Mouse (Mus musculus) E14TG2a.4 (cell line): Measurements from ENCODE around the gene Gabarap.

Experiments used
- H3K27me3 ChIP-seq: 2 replicates; pipeline ENCODE4 v1.6.1; 2014; ENCODE audit warnings: low read length, control low read depth; ENCODE audit not compliant: insufficient read depth
- H3K36me3 ChIP-seq: 2 replicates; pipeline ENCODE4 v1.6.1; 2014; ENCODE audit warnings: low read length, control low read depth; ENCODE audit not compliant: insufficient read depth
- H3K4me1 ChIP-seq: replicated peaks from 2 replicates; pipeline ENCODE4 v1.6.1; 2014; ENCODE audit warnings: low read depth, low read length, control low read depth
- H3K4me3 ChIP-seq: replicated peaks from 2 replicates; pipeline ENCODE4 v1.5.1; 2014; ENCODE audit warnings: mild to moderate bottlenecking, low read length
- H3K9me3 ChIP-seq: 2 replicates; pipeline ENCODE4 v1.6.1; 2014; ENCODE audit warnings: low read length, control low read depth
- CTCF ChIP-seq: conservative IDR thresholded peaks from 2 replicates; pipeline ENCODE4 v1.5.1; 2014; ENCODE audit warnings: low read length
- NANOG ChIP-seq: IDR thresholded peaks from 2 replicates; pipeline ENCODE4 v1.6.1; 2014; ENCODE audit warnings: borderline replicate concordance, low read length, mixed read lengths
- POU5F1 ChIP-seq: IDR thresholded peaks from 2 replicates; pipeline ENCODE4 v1.6.1; 2014; ENCODE audit warnings: low read length, borderline replicate concordance

Gabarap gene

GRCm38 (mm10) chr11:69990850-69991691 is at the start of gene Gabarap:
Gabarap (plus strand) TSS chr11:69991143.
- peaks cover 36% of the 10 kb centered on the region for H3K4me1 ChIP-seq
- peaks cover 64% of the 10 kb centered on the region for H3K36me3 ChIP-seq
- H3K4me3 ChIP-seq = peak within 1 kb of the TSS; percentile 89
- H3K9me3 ChIP-seq = no peaks in the 10 kb centered on the region
- H3K27me3 ChIP-seq = no peaks in the 10 kb centered on the region
- TF ChIP-seq NANOG (no peak), CTCF (no peak), POU5F1 (no peak)

- Histone ChIP-seq H3K9me3 (no peaks in the 10 kb centered on the region), H3K4me1 (peaks cover 71% of the 10 kb centered on the region)
- no peak for TF ChIP-seq NANOG
- no peak for TF ChIP-seq CTCF
- no peak for TF ChIP-seq POU5F1
Observed at GRCm38 (mm10) chr11:69945216-69945615, 45.7 kb upstream of the Gabarap start.

GRCm38 (mm10) chr11:69945997-69946891 is 44.7 kb upstream of the Gabarap start:
- TF ChIP-seq NANOG = no peak
- TF ChIP-seq POU5F1 = no peak
- Histone ChIP-seq H3K4me3 (0 out of 2 replicates have a peak overlapping the region, but pooled peaks have one; percentile 20), H3K9me3 (no peaks in the 10 kb centered on the region), H3K4me1 (peaks cover 62% of the 10 kb centered on the region), H3K27me3 (peaks cover 48% of the 10 kb centered on the region), H3K36me3 (peaks cover 11% of the 10 kb centered on the region)

More at GRCm38 (mm10) chr11:69945216-69945615, 45.7 kb upstream of the Gabarap start:
- Histone ChIP-seq H3K4me3 (no peak overlapping the region), H3K27me3 (peaks cover 55% of the 10 kb centered on the region), H3K36me3 (peaks cover 18% of the 10 kb centered on the region)

DNA sequence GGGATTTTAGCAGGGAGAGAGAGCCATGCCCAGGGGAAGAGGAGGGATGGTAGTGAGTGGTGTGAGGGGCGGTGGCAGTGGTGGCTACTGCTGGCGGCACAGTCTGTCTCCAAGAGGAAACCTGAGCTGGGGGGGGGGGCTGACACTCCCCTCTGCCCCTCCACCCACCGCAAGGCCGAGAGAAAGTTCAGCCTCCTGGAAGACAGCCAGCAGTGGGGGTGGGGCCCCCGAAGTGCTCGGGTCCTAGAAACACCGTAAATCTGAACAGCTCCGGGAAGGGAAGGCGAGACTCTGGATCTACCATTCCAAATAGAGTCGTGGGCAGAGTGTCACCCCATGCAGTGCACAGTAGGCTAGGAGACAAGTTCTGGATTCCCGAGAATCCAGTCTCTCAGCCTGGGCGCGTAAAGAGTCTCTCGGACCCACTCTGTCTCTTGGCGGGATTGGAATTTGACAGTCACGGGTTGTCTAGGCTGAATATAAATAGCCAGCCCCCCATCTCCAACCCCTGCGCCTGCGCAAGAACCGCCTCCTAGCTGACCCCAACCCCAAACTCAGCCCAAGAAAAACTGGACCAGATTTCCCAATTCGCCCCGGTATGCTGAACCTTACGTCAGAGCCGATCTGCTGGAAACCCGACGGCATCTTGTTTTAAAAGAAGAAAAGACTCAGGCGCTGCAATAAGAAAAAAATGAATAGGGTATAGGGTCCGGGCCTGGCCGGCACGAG is 43.4 kb upstream of the Gabarap start:
- H3K9me3 ChIP-seq = no peaks in the 10 kb centered on the region
- peaks cover 60% of the 10 kb centered on the region for H3K4me1 ChIP-seq
- H3K27me3 ChIP-seq = peaks cover 52% of the 10 kb centered on the region
- peaks cover 11% of the 10 kb centered on the region for H3K36me3 ChIP-seq
- TF ChIP-seq POU5F1 (no peak), NANOG (no peak), CTCF (no peak)
- H3K4me3 ChIP-seq = peak overlapping the region; percentile 82

GRCm38 (mm10) chr11:69948066-69948762 is 42.7 kb upstream of the Gabarap start, which contains the start of gene Slc2a4:
Slc2a4 (minus strand) TSS chr11:69948188.
- H3K9me3 ChIP-seq = no peaks in the 10 kb centered on the region
- H3K4me3 ChIP-seq = peak within 1 kb of the TSS; percentile 82
- no peak for TF ChIP-seq NANOG
- no peak for TF ChIP-seq CTCF
- no peak for TF ChIP-seq POU5F1
- peaks cover 47% of the 10 kb centered on the region for H3K27me3 ChIP-seq
- H3K4me1 ChIP-seq = peaks cover 53% of the 10 kb centered on the region
- H3K36me3 ChIP-seq = peaks cover 11% of the 10 kb centered on the region

GRCm38 (mm10) chr11:69948763-69949150 is 42.2 kb upstream of the Gabarap start:
- peak; percentile 91 for TF ChIP-seq CTCF
- TF ChIP-seq NANOG = no peak
- H3K27me3 ChIP-seq = peaks cover 47% of the 10 kb centered on the region
- peak overlapping the region; percentile 82 for H3K4me3 ChIP-seq
- peaks cover 49% of the 10 kb centered on the region for H3K4me1 ChIP-seq
- no peaks in the 10 kb centered on the region for H3K9me3 ChIP-seq
- H3K36me3 ChIP-seq = peaks cover 11% of the 10 kb centered on the region

GRCm38 (mm10) chr11:69950807-69951459 is 40.0 kb upstream of the Gabarap start:
- Histone ChIP-seq H3K36me3 (no peaks in the 10 kb centered on the region), H3K27me3 (peaks cover 32% of the 10 kb centered on the region), H3K9me3 (no peaks in the 10 kb centered on the region), H3K4me1 (peaks cover 27% of the 10 kb centered on the region), H3K4me3 (no peak overlapping the region)
- TF ChIP-seq NANOG (no peak), CTCF (peak; percentile 38)
